Mouse (Mus musculus): ENCODE measurements around the gene Zdhhc14.

- TF ChIP-seq POLR2A (IDR thresholded peaks at IDR 0.05; ENCODE audit: low read depth, low read length): no peak
- no peak for TF ChIP-seq CTCF (IDR thresholded peaks at IDR 0.05; ENCODE audit: extremely low read depth, insufficient read length, insufficient replicate concordance, low read depth, low read length)
These were observed 137.3 kb downstream of the Zdhhc14 start for GRCm38 (mm10) chr17:5629651-5630050.

Data from small intestine, adult 2 months (tissue).